12 mouse cellular contexts compared by ENCODE assay signal in the genomic region with DNA sequence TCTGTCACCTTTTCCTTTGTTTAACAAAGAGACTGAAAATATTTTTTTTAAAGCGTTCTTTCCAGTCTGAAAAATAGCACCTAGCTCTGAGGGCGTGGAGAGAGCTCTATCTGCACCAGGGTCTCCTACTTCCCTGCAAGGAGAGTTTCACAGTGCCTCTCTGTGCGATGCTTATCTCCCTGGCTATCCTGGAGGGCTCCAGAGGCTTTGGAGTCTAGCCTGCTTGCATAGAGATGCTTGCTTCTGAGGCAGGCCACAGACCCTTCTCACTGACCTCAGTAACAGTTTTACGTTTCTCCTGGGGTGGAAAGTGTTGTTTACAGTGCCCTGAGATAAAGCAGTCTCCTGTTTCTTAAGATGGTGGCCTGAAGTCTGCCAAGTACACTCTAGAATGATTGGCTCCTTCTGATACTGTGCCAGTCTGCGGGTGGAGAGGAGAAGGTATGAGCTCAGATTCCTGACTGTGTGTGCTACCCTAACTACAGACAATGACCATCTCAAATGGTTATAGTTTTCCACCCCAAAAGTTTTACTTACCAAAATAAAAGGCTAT. TPM values are rescaled to one million over a fixed set of nuclear protein-coding genes. Genes with fewer than 3 reads are reported as not detected.
A peak's percentile ranks its signal among the peaks of the same experiment; 100 is the strongest.
DNase-seq lines count a peak whose midpoint lies in the region; ATAC-seq and TF ChIP-seq lines count a peak whose summit lies in the region.
"Had no signal": no experiment of that assay in that cellular context is flagged by ENCODE, and none has a peak within 500 bp of the region (broad histone marks: within the 10 kb centered on the region; RNA-seq: fewer than 3 reads in every experiment).

No protein-coding gene starts in this region.

- TF ChIP-seq EP300 in lung, postnatal 0 days (IDR thresholded peaks at IDR 0.05) = no peak

- 0 out of 2 replicates have a peak overlapping the region, but pooled peaks have one; percentile 26 for H3K9ac ChIP-seq in forebrain, postnatal 0 days
- no peak overlapping the region for H3K9ac ChIP-seq in lung, postnatal 0 days (replicated peaks; ENCODE audit: low read depth)

- peak overlapping the region; percentile 70 for H3K27ac ChIP-seq in forebrain, postnatal 0 days (ENCODE audit: low read depth, low read length)
- H3K27ac ChIP-seq in lung, postnatal 0 days (ENCODE audit: low read length) = peak overlapping the region; percentile 39

- H3K4me1 ChIP-seq in forebrain, postnatal 0 days (ENCODE audit: insufficient read depth) = peaks cover 21% of the 10 kb centered on the region
- peaks cover 6% of the 10 kb centered on the region; the same call in 1 of the 2 replicates for H3K4me1 ChIP-seq in lung, postnatal 0 days (ENCODE audit: insufficient read depth, low read depth, low read length)

- H3K27me3 ChIP-seq in forebrain, postnatal 0 days (ENCODE audit: insufficient read depth, low read length) = no peaks in the 10 kb centered on the region
- no peaks in the 10 kb centered on the region for H3K27me3 ChIP-seq in lung, postnatal 0 days (replicated peaks; ENCODE audit: insufficient read depth, low read length)

- intact Hi-C loops in left cerebral cortex, postnatal 10 days (cut with DNase I) = no loop called here

- WGBS in forebrain, postnatal 0 days = 28% methylated on average over 5 of the region's 5 CpGs
- WGBS in lung, postnatal 0 days = 27% methylated on average over 5 of the region's 5 CpGs

- H3K4me3 ChIP-seq in forebrain, postnatal 0 days (ENCODE audit: low read depth, low read length) = no peak overlapping the region
- H3K4me3 ChIP-seq in lung, postnatal 0 days (ENCODE audit: low read depth, low read length) = no peak overlapping the region

- no peak overlapping the region for H3K4me2 ChIP-seq in forebrain, postnatal 0 days (ENCODE audit: low read depth)
- no peak overlapping the region for H3K4me2 ChIP-seq in lung, postnatal 0 days (replicated peaks; ENCODE audit: low read depth, low read length)

- peak; percentile 13; the same call in 1 of the 2 replicates for ATAC-seq in forebrain, postnatal 0 days
- ATAC-seq in lung, postnatal 0 days = peak; percentile 73

- peak; percentile 60 for DNase-seq in heart, adult 11 months
- DNase-seq in heart, adult 9 months (ENCODE audit: low spot score in 2 of 2) = no peak
- peak; percentile 26 for DNase-seq in NIH3T3 (ENCODE audit: low read depth)
- DNase-seq in forebrain, postnatal 0 days = peak; percentile 35
- peak; percentile 48 for DNase-seq in lung, postnatal 0 days (ENCODE audit: low spot score)
- DNase-seq in left cerebral cortex, postnatal 10 days (ENCODE audit: extremely low spot score in 1 of 2, low spot score in 2 of 2) = no peak
- no peak for DNase-seq in layer of hippocampus, adult 11-12 months (ENCODE audit: low spot score)
- DNase-seq in gastrocnemius, postnatal 4 days (ENCODE audit: low spot score in 2 of 2) = no peak
- DNase-seq: B cell, adult 2 months; cerebellum, adult 9-10 months; kidney, adult 11 months had no signal

- H3K9me3 ChIP-seq in forebrain, postnatal 0 days (ENCODE audit: low read length) = no peaks in the 10 kb centered on the region
- H3K9me3 ChIP-seq in lung, postnatal 0 days (ENCODE audit: low read length) = no peaks in the 10 kb centered on the region
- H3K9me3 ChIP-seq: G1E had no signal

- H3K36me3 ChIP-seq in forebrain, postnatal 0 days (ENCODE audit: insufficient read depth) = no peaks in the 10 kb centered on the region
- no peaks in the 10 kb centered on the region for H3K36me3 ChIP-seq in lung, postnatal 0 days (ENCODE audit: insufficient read depth, low read length)
- H3K36me3 ChIP-seq: G1E had no signal

- TF ChIP-seq CTCF in forebrain, postnatal 0 days (IDR thresholded peaks at IDR 0.05; ENCODE audit: low read depth) = no peak
- TF ChIP-seq CTCF in lung, postnatal 0 days (IDR thresholded peaks at IDR 0.05) = no peak

RNA-seq across cellular contexts. Expression of a gene that starts 42.1 kb away (rescaled TPM):
- total RNA-seq in forebrain, postnatal 0 days (2014; rRNA removed) = 35.5 and 38.1 TPM in 2 replicates
- 6.6 and 10.1 TPM in 2 replicates for polyA plus RNA-seq in forebrain, postnatal 0 days (2015; fragmentation: Nextera tagmentation; extraction: Ambion mirVana)
- 2.0 TPM in 2 replicates for polyA plus RNA-seq in lung, postnatal 0 days (2015; fragmentation: Nextera tagmentation; extraction: Ambion mirVana)
- total RNA-seq in left cerebral cortex, postnatal 10 days (2021) = 10 to 100 TPM; 83.7 to 97.9 TPM
- total RNA-seq in gastrocnemius, postnatal 4 days (2021) = 1 to 10 TPM; 6.6 to 6.7 TPM
- polyA plus RNA-seq: G1E had no signal

Comparison
In these comparisons a context has a peak if more than half of its experiments do, and no peak if none do; other contexts are left out.
1. DNase-seq: peak in heart, adult 11 months (single experiment), NIH3T3 (single experiment), forebrain, postnatal 0 days (single experiment) and lung, postnatal 0 days (single experiment); none in heart, adult 9 months (0 of 2), left cerebral cortex, postnatal 10 days (0 of 2), layer of hippocampus, adult 11-12 months (single experiment) and gastrocnemius, postnatal 4 days (0 of 2).